Mouse (Mus musculus): ENCODE data around the gene Ogdh. TPM values are rescaled to one million over a fixed set of nuclear protein-coding genes. Genes with fewer than 3 reads are reported as not detected.
"Not testable (repeated sequence)": the region's sequence is repeated elsewhere in the genome, so short reads cannot be mapped to it uniquely, and the experiment has no call there.

Ogdh gene
- polyA plus RNA-seq (2016; fragmentation: Nextera tagmentation; extraction: Ambion mirVana) = 100 and 101 TPM in 2 replicates

- ATAC-seq (ENCODE audit: low FRiP score) = peak; percentile 99
- Histone ChIP-seq H3K9me3 (replicated peaks) (no peaks in the 10 kb centered on the region), H3K27me3 (no peaks in the 10 kb centered on the region), H3K9ac (peak within 1 kb of the TSS; percentile 74), H3K4me1 (peaks cover 10% of the 10 kb centered on the region), H3K4me2 (replicated peaks) (peak within 1 kb of the TSS; percentile 85), H3K36me3 (no peaks in the 10 kb centered on the region), H3K4me3 (peak within 1 kb of the TSS; percentile 83), H3K27ac (peak within 1 kb of the TSS; percentile 89)
- WGBS = 1% methylated on average over 58 of the region's 77 CpGs
Observed at GRCm38 (mm10) chr11:6291401-6292115, at the start of gene Ogdh. Gene Ogdh, plus strand, starts transcription at chr11:6291633.

GRCm38 (mm10) chr11:6244707-6245106, 46.7 kb upstream of the Ogdh start:
- H3K36me3 ChIP-seq = no peaks in the 10 kb centered on the region
- 51% methylated on average over 19 of the region's 19 CpGs for WGBS
- H3K27me3 ChIP-seq = no peaks in the 10 kb centered on the region
- H3K4me3 ChIP-seq = no peak overlapping the region
- H3K9ac ChIP-seq = no peak overlapping the region
- no peak overlapping the region for H3K4me2 ChIP-seq (replicated peaks)
- H3K9me3 ChIP-seq (replicated peaks) = no peaks in the 10 kb centered on the region
- ATAC-seq (ENCODE audit: low FRiP score) = no peak
- no peaks in the 10 kb centered on the region for H3K4me1 ChIP-seq
- no peak overlapping the region for H3K27ac ChIP-seq

DNA sequence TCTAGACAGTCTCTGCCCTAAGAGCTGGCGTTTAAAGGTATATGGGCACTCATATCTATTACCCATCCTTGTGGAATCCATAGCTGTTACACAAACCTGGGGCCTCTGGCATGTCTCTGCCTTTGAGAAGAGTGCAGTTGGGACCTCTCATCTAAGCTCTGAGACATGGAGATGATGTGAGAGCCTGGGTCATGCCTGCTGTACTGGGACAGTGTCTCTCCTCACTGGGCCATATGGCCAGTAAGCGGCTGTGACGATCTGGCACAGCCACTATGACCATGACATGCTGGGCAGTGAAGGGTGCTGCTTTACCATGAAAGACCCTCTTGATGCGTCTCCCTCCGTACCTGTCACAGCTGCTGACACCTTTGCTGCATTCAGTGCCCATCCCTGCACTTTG, 39.2 kb upstream of the Ogdh start:
- no peaks in the 10 kb centered on the region for H3K4me1 ChIP-seq
- H3K27ac ChIP-seq = no peak overlapping the region
- no peaks in the 10 kb centered on the region for H3K36me3 ChIP-seq
- no peaks in the 10 kb centered on the region for H3K27me3 ChIP-seq
- no peaks in the 10 kb centered on the region for H3K9me3 ChIP-seq (replicated peaks)
- H3K9ac ChIP-seq = no peak overlapping the region
- ATAC-seq (ENCODE audit: low FRiP score) = no peak
- 88% methylated on average over 5 of the region's 5 CpGs for WGBS
- H3K4me2 ChIP-seq (replicated peaks) = no peak overlapping the region
- H3K4me3 ChIP-seq = no peak overlapping the region

DNA sequence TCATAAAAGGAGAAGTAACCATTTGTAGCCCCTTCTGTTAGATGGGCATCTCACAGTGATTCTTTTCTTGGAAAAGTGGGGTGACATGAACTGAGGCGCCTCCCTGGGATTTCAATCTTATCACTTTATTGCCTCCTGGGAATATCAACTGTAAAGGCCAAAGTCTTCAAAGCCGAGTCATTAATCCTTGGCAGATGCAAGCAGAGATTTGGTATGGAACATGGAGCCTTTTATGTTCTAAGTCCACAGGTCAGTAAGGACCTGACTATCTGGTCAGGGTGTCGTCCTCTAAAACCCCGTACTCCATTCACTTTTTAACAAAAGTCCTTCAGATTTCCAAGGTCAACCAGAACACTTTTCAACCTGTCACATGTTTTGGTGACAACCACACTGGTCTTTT, 38.6 kb upstream of the Ogdh start:
- no peak overlapping the region for H3K4me3 ChIP-seq
- no peaks in the 10 kb centered on the region for H3K9me3 ChIP-seq (replicated peaks)
- no peak overlapping the region for H3K9ac ChIP-seq
- H3K27ac ChIP-seq = no peak overlapping the region
- ATAC-seq (ENCODE audit: low FRiP score) = no peak
- 87% methylated on average over 4 of the region's 4 CpGs for WGBS
- peaks cover 6% of the 10 kb centered on the region for H3K36me3 ChIP-seq
- no peaks in the 10 kb centered on the region for H3K27me3 ChIP-seq
- H3K4me1 ChIP-seq = no peaks in the 10 kb centered on the region
- no peak overlapping the region for H3K4me2 ChIP-seq (replicated peaks)

GRCm38 (mm10) chr11:6254602-6255001, 36.8 kb upstream of the Ogdh start:
- H3K9ac ChIP-seq; H3K4me1 ChIP-seq; H3K4me2 ChIP-seq (replicated peaks); ATAC-seq (ENCODE audit: low FRiP score); H3K9me3 ChIP-seq (replicated peaks); H3K27me3 ChIP-seq; H3K27ac ChIP-seq; H3K4me3 ChIP-seq: not testable (repeated sequence)
- 94% methylated on average over 2 of the region's 2 CpGs for WGBS
- peaks cover 23% of the 10 kb centered on the region for H3K36me3 ChIP-seq

GRCm38 (mm10) chr11:6256490-6257072, 34.9 kb upstream of the Ogdh start:
- Histone ChIP-seq H3K9me3 (replicated peaks) (no peaks in the 10 kb centered on the region), H3K27ac (no peak overlapping the region), H3K4me3 (no peak overlapping the region), H3K4me1 (no peaks in the 10 kb centered on the region), H3K4me2 (replicated peaks) (no peak overlapping the region), H3K9ac (no peak overlapping the region), H3K27me3 (no peaks in the 10 kb centered on the region), H3K36me3 (peaks cover 43% of the 10 kb centered on the region)
- 75% methylated on average over 6 of the region's 6 CpGs for WGBS
- 0 out of 2 replicates have a peak, but pooled peaks have one; percentile 42 for ATAC-seq (ENCODE audit: low FRiP score)

DNA sequence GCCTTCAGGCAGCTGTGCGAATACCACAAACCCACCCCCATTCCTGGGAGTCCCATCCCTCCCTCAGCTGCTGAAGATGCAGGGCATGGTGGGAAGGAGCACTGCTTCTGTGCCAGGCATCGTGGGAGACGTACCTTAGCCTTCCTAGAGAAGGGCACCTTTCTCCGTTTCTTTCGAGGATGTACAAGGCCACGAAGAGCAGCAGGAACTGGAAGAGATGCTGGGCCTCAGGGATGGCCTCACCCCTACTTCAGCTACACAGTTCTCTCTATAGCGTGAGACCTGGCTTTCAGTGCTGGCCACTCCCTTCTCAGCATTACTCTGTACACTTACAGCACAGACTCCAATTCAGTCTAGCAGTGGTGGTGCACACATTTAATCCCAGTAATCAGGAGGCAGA, 32.0 kb upstream of the Ogdh start:
- Histone ChIP-seq H3K4me1 (no peaks in the 10 kb centered on the region), H3K9me3 (replicated peaks) (no peaks in the 10 kb centered on the region), H3K4me3 (no peak overlapping the region), H3K4me2 (replicated peaks) (no peak overlapping the region), H3K9ac (no peak overlapping the region), H3K27me3 (no peaks in the 10 kb centered on the region), H3K36me3 (peaks cover 71% of the 10 kb centered on the region), H3K27ac (no peak overlapping the region)
- ATAC-seq (ENCODE audit: low FRiP score) = no peak
- 93% methylated on average over 7 of the region's 7 CpGs for WGBS

GRCm38 (mm10) chr11:6261434-6262082, 29.9 kb upstream of the Ogdh start:
- Histone ChIP-seq H3K4me2 (replicated peaks) (no peak overlapping the region), H3K4me3 (no peak overlapping the region), H3K36me3 (peaks cover 91% of the 10 kb centered on the region), H3K9ac (no peak overlapping the region), H3K4me1 (peaks cover 5% of the 10 kb centered on the region), H3K27me3 (no peaks in the 10 kb centered on the region), H3K9me3 (replicated peaks) (no peaks in the 10 kb centered on the region), H3K27ac (no peak overlapping the region)
- no peak for ATAC-seq (ENCODE audit: low FRiP score)
- WGBS = 79% methylated on average over 10 of the region's 10 CpGs

GRCm38 (mm10) chr11:6266621-6267020, 24.8 kb upstream of the Ogdh start:
- peak overlapping the region; percentile 95 for H3K4me2 ChIP-seq (replicated peaks)
- no peak overlapping the region for H3K27ac ChIP-seq
- WGBS = 73% methylated on average over 9 of the region's 9 CpGs
- no peaks in the 10 kb centered on the region for H3K27me3 ChIP-seq
- H3K4me1 ChIP-seq = peaks cover 14% of the 10 kb centered on the region
- H3K9ac ChIP-seq = peak overlapping the region; percentile 80
- no peaks in the 10 kb centered on the region for H3K9me3 ChIP-seq (replicated peaks)
- ATAC-seq (ENCODE audit: low FRiP score) = no peak
- peaks cover 62% of the 10 kb centered on the region for H3K36me3 ChIP-seq
- peak overlapping the region; percentile 93 for H3K4me3 ChIP-seq

DNA sequence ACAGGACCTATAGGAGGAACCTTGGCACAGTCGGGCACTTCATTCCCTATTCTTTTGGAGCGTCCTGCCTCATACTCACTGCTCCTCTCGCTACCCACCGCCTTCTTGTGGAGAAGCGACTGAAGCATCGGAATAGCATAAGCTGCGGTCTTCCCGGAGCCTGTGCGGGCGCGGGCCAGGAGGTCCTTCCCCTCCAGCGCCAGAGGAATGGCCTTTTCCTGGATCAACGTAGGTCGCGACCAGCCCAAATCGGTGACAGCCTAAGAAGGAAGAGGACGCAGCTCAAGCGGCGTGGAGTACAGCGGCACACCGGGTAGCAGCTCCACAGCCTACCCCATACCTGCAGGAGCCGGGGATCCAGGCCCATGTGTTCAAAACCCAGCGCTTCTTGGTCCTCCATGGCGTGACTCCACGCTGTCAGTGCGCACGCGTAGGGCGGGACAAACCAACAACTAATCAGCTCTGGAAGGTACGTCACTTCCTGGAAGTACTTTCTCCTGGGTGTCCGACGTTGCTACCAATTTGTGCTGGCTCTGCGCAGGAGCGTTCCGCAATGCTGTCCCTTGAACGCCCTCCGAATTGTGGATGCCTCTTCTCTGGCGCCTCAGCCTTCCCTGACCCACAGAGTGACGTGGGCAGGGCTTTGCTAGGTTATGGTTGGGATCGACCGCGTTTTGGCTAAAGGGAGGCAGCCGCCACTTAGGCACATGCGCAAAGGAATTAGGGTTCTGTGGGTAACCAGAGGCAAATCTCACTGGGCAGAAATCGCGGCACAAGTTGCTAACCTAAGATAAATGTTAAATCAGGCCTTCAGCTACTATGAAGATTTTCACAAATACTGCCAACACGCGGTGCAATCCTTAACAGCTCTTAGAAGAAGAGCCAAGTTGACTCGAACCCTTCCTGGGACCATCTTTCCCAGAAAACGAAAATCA, 23.8 kb upstream of the Ogdh start, which contains the start of gene Ddx56:
Gene Ddx56, minus strand, starts transcription at position 453 of the 935 bp plus-strand sequence.
- 2% methylated on average over 50 of the region's 50 CpGs for WGBS
- H3K27ac ChIP-seq = peak within 1 kb of the TSS; percentile 94
- no peaks in the 10 kb centered on the region for H3K9me3 ChIP-seq (replicated peaks)
- peak; percentile 96 for ATAC-seq (ENCODE audit: low FRiP score)
- peak within 1 kb of the TSS; percentile 93 for H3K4me3 ChIP-seq
- H3K4me2 ChIP-seq (replicated peaks) = peak within 1 kb of the TSS; percentile 95
- peak within 1 kb of the TSS; percentile 80 for H3K9ac ChIP-seq
- peaks cover 62% of the 10 kb centered on the region for H3K36me3 ChIP-seq
- H3K27me3 ChIP-seq = no peaks in the 10 kb centered on the region
- H3K4me1 ChIP-seq = peaks cover 17% of the 10 kb centered on the region

DNA sequence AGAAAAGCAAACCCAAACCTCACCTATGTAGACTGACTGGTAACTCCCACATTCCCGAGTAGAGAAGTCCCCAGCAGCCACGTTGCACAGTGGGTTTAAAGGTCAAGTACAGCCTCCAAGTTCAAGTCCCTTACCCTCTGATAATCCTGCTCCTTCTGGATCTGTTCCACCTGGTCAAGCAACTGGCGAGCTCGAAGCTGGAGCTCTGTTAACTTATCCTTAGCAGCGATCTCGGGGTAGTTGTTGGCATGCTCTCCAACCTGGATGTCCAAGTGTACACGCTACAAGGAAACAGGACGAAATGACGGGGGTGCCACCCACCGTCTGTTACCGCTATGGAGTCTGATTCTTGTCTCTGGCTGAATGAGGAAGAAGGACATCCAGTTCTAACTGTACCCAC, 17.8 kb upstream of the Ogdh start:
- ATAC-seq (ENCODE audit: low FRiP score) = no peak
- H3K36me3 ChIP-seq = peaks cover 24% of the 10 kb centered on the region
- H3K27me3 ChIP-seq = no peaks in the 10 kb centered on the region
- peak overlapping the region; percentile 12; the same call in 1 of the 2 replicates for H3K27ac ChIP-seq
- peaks cover 15% of the 10 kb centered on the region for H3K4me1 ChIP-seq
- peak overlapping the region; percentile 96 for H3K9ac ChIP-seq
- H3K4me2 ChIP-seq (replicated peaks) = peak overlapping the region; percentile 88
- peak overlapping the region; percentile 94 for H3K4me3 ChIP-seq
- 62% methylated on average over 11 of the region's 11 CpGs for WGBS
- no peaks in the 10 kb centered on the region for H3K9me3 ChIP-seq (replicated peaks)

Data from hindbrain, embryonic 12.5 days (tissue).